Mouse (Mus musculus) R1 (cell line): Measurements from ENCODE around the gene Nmi.

ENCODE experiments used
- DNase-seq: peaks from one replicate; pipeline ENCODE4 v3.0.0-alpha.2; 2018; ENCODE audit warnings: low read depth, low spot score

The Nmi gene

GRCm38 (mm10) chr2:51945812-51946211 lies 27.5 kb downstream of the Nmi start:
- DNase-seq = peak; percentile 71

- DNase-seq = no peak
These were observed 31.5 kb downstream of the Nmi start for GRCm38 (mm10) chr2:51941832-51942231.

GRCm38 (mm10) chr2:51938750-51939149 lies 34.5 kb downstream of the Nmi start:
- DNase-seq = no peak

GRCm38 (mm10) chr2:51937004-51937403 lies 36.3 kb downstream of the Nmi start:
- peak; percentile 25 for DNase-seq

- DNase-seq = no peak
These were observed 36.7 kb downstream of the Nmi start for GRCm38 (mm10) chr2:51936585-51936984.

GRCm38 (mm10) chr2:51935921-51936320 lies 37.4 kb downstream of the Nmi start:
- no peak for DNase-seq

- DNase-seq = peak; percentile 87
These were observed 38.5 kb downstream of the Nmi start, which contains the start of gene Rbm43 for GRCm38 (mm10) chr2:51934574-51935334. Rbm43 (minus strand) TSS chr2:51935163.

GRCm38 (mm10) chr2:51933341-51934134 lies 39.8 kb downstream of the Nmi start:
- no peak for DNase-seq

GRCm38 (mm10) chr2:51931241-51931640 lies 42.1 kb downstream of the Nmi start:
- DNase-seq = no peak

- peak; percentile 83 for DNase-seq
These were observed 58.2 kb downstream of the Nmi start for GRCm38 (mm10) chr2:51914944-51915680.

GRCm38 (mm10) chr2:51914532-51914931 lies 58.8 kb downstream of the Nmi start:
- no peak for DNase-seq

GRCm38 (mm10) chr2:51912740-51913139 lies 60.6 kb downstream of the Nmi start:
- DNase-seq = no peak

- DNase-seq = no peak
These were observed 61.4 kb downstream of the Nmi start for GRCm38 (mm10) chr2:51911864-51912263.

GRCm38 (mm10) chr2:51907538-51908110 lies 65.7 kb downstream of the Nmi start:
- no peak for DNase-seq

- DNase-seq = no peak
These were observed 67.7 kb downstream of the Nmi start for GRCm38 (mm10) chr2:51905637-51906036.
